ENCODE assay signal across 8 mouse cellular contexts in the genomic region with DNA sequence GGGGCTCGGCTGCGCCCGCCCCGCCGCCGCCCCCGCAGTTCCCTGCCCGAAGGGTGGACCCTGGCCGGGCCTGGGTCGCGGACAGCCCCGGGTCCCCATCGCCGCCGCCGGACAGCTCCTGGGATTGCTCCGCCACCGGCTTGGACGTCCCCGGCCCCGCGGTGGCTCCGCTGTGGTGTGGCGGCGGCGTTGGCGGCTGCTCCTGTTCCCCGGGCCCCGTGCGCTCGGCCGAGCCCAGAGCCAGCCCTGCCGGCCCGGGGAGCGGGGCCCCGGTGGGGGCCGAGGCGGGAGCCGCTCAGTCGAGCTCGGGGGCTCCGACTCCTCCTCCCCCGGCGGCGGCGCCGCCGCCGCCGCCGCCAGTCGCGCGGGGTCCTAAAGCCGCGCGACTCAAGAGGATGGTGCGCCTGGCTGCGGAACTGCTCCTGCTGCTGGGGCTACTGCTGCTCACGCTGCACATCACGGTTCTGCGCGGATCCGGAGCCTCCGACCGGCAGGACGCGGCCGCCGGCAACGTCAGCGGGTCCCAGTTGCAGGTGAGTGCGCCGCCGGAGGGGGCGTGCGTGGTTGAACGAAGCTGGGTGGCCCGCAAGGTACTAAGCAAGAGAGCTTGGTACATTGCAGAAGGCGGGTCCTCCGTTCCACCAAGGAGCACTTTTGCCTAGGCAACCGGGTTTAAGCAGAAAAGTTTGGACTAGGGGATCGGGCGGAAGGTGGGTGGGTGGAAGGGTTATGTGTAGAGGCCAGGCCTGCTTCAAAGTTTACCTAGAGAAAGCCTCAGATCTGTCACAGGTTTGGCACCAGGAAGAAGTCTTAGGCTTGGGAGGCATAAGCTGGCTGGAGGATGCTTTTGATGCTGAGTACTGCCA. TPM values are rescaled to one million over a fixed set of nuclear protein-coding genes. Genes with fewer than 3 reads are reported as not detected.
A peak's percentile ranks its signal among the peaks of the same experiment; 100 is the strongest.
DNase-seq lines count a peak whose midpoint lies in the region; ATAC-seq lines count a peak whose summit lies in the region.

No protein-coding gene starts in this region.

- DNase-seq in cerebellum, postnatal 14 days, result peak; percentile 63 to 65
- peak; percentile 39 to 54 for DNase-seq in frontal cortex, postnatal 14 days (ENCODE audit: low spot score in 2 of 2)
- DNase-seq in hindbrain, embryonic 10.5 days (ENCODE audit: low spot score), result peak; percentile 77
- peak; percentile 19 to 57 for DNase-seq in layer of hippocampus, adult 8-10 months (ENCODE audit: low spot score in 2 of 2)
- peak; percentile 24 for DNase-seq in retina, postnatal 7 days (ENCODE audit: low read depth, low spot score)
- no peak for DNase-seq in T-cell, adult 2 months (ENCODE audit: low spot score)

- H3K36me3 ChIP-seq in hindbrain, embryonic 10.5 days, result no peaks in the 10 kb centered on the region
- no peaks in the 10 kb centered on the region for H3K36me3 ChIP-seq in lung, embryonic 15.5 days

- ATAC-seq in activated CD4-positive, CD25-positive, alpha-beta regulatory T cell, adult 4 months, result peak; percentile 36
- peak; percentile 72 for ATAC-seq in lung, embryonic 15.5 days (ENCODE audit: borderline replicate concordance, extremely low read depth, low FRiP score, low TSS enrichment)

- no peaks in the 10 kb centered on the region for H3K9me3 ChIP-seq in hindbrain, embryonic 10.5 days
- no peaks in the 10 kb centered on the region for H3K9me3 ChIP-seq in lung, embryonic 15.5 days

- peaks cover 27% of the 10 kb centered on the region for H3K4me1 ChIP-seq in hindbrain, embryonic 10.5 days (replicated peaks)
- H3K4me1 ChIP-seq in lung, embryonic 15.5 days, result peaks cover 17% of the 10 kb centered on the region

- H3K27ac ChIP-seq in hindbrain, embryonic 10.5 days, result peak overlapping the region; percentile 92
- H3K27ac ChIP-seq in lung, embryonic 15.5 days, result peak overlapping the region; percentile 93

- peak overlapping the region; percentile 90 for H3K9ac ChIP-seq in lung, embryonic 15.5 days

- H3K4me2 ChIP-seq in lung, embryonic 15.5 days, result peak overlapping the region; percentile 87

- H3K4me3 ChIP-seq in hindbrain, embryonic 10.5 days, result peak overlapping the region; percentile 91
- peak overlapping the region; percentile 90 for H3K4me3 ChIP-seq in lung, embryonic 15.5 days

- whole genome bisulfite sequencing in hindbrain, embryonic 10.5 days, result under 1% methylated on average over 84 of the region's 84 CpGs
- under 1% methylated on average over 74 of the region's 84 CpGs for WGBS in lung, embryonic 15.5 days

- H3K27me3 ChIP-seq in hindbrain, embryonic 10.5 days (ENCODE audit: insufficient read depth, poor library complexity, severe bottlenecking), result peaks cover 41% of the 10 kb centered on the region
- H3K27me3 ChIP-seq in lung, embryonic 15.5 days, result no peaks in the 10 kb centered on the region

RNA-seq across cellular contexts. Expression of a gene that starts 0.5 kb away (rescaled TPM):
- not detected for polyA plus RNA-seq in activated CD4-positive, CD25-positive, alpha-beta regulatory T cell, adult 4 months (2017; shearing (Covaris generic))
- 0.40 and 0.54 TPM in 2 replicates for polyA plus RNA-seq in hindbrain, embryonic 10.5 days (2016; fragmentation: Nextera tagmentation; extraction: Ambion mirVana)
- 1 to 10 TPM; 3.2 to 5.7 (median 4.2) TPM for total RNA-seq in layer of hippocampus, adult 8-10 months (2022)
- 12.6 and 12.8 TPM in 2 replicates for polyA plus RNA-seq in lung, embryonic 15.5 days (2015; fragmentation: Nextera tagmentation; extraction: Ambion mirVana)
